Mouse (Mus musculus): ENCODE data around the gene Wdr17.

Gene Wdr17

GRCm38 (mm10) chr8:54886987-54887785 is at the start of gene Wdr17:
Gene Wdr17, minus strand, starts transcription at chr8:54887184.
- in situ Hi-C loops (cut with MboI, MseI), result loop anchor here (25.0 kb wide), 1 partner anchor 475 kb away; no protein-coding TSS in a partner anchor

- in situ Hi-C loops (cut with MboI, MseI), result no loop called here
Measured at GRCm38 (mm10) chr8:54932306-54932705, 45.3 kb upstream of the Wdr17 start.

GRCm38 (mm10) chr8:54924936-54925335 is 38.0 kb upstream of the Wdr17 start:
- in situ Hi-C loops (cut with MboI, MseI), result no loop called here

GRCm38 (mm10) chr8:54922160-54922855 is 35.3 kb upstream of the Wdr17 start:
- in situ Hi-C loops (cut with MboI, MseI), result no loop called here

GRCm38 (mm10) chr8:54917710-54918109 is 30.7 kb upstream of the Wdr17 start:
- in situ Hi-C loops (cut with MboI, MseI), result no loop called here

- in situ Hi-C loops (cut with MboI, MseI), result no loop called here
Measured at GRCm38 (mm10) chr8:54912891-54913290, 25.9 kb upstream of the Wdr17 start.

GRCm38 (mm10) chr8:54899444-54899843 is 12.5 kb upstream of the Wdr17 start:
- in situ Hi-C loops (cut with MboI, MseI), result loop anchor here (25.0 kb wide), 1 partner anchor 463 kb away; no protein-coding TSS in a partner anchor

- in situ Hi-C loops (cut with MboI, MseI), result loop anchor here (25.0 kb wide), 1 partner anchor 468 kb away; no protein-coding TSS in a partner anchor
Measured at GRCm38 (mm10) chr8:54894637-54895322, 7.8 kb upstream of the Wdr17 start.

- in situ Hi-C loops (cut with MboI, MseI), result loop anchor here (25.0 kb wide), 1 partner anchor 468 kb away; no protein-coding TSS in a partner anchor
Measured at GRCm38 (mm10) chr8:54894180-54894579, 7.2 kb upstream of the Wdr17 start.

GRCm38 (mm10) chr8:54886560-54886959 is 424 bp downstream of the Wdr17 start:
- in situ Hi-C loops (cut with MboI, MseI), result loop anchor here (25.0 kb wide), 1 partner anchor 476 kb away; no protein-coding TSS in a partner anchor

- in situ Hi-C loops (cut with MboI, MseI), result loop anchor here (25.0 kb wide), 1 partner anchor 486 kb away; no protein-coding TSS in a partner anchor
Measured at GRCm38 (mm10) chr8:54876458-54876857, 10.5 kb downstream of the Wdr17 start.

- in situ Hi-C loops (cut with MboI, MseI), result no loop called here
Measured at GRCm38 (mm10) chr8:54864761-54865064, 22.3 kb downstream of the Wdr17 start.

- in situ Hi-C loops (cut with MboI, MseI), result no loop called here
Measured at GRCm38 (mm10) chr8:54864038-54864760, 22.8 kb downstream of the Wdr17 start.

GRCm38 (mm10) chr8:54836029-54836959 is 50.7 kb downstream of the Wdr17 start:
- in situ Hi-C loops (cut with MboI, MseI), result no loop called here

GRCm38 (mm10) chr8:54829794-54830426 is 57.1 kb downstream of the Wdr17 start:
- in situ Hi-C loops (cut with MboI, MseI), result no loop called here

GRCm38 (mm10) chr8:54827974-54828373 is 59.0 kb downstream of the Wdr17 start:
- in situ Hi-C loops (cut with MboI, MseI), result no loop called here

GRCm38 (mm10) chr8:54822956-54823355 is 64.0 kb downstream of the Wdr17 start:
- in situ Hi-C loops (cut with MboI, MseI), result no loop called here

- in situ Hi-C loops (cut with MboI, MseI), result no loop called here
Measured at GRCm38 (mm10) chr8:54818651-54819050, 68.3 kb downstream of the Wdr17 start.

GRCm38 (mm10) chr8:54808217-54808616 is 78.8 kb downstream of the Wdr17 start:
- in situ Hi-C loops (cut with MboI, MseI), result no loop called here

GRCm38 (mm10) chr8:54806173-54806572 is 80.8 kb downstream of the Wdr17 start:
- in situ Hi-C loops (cut with MboI, MseI), result no loop called here

Measured in regulatory T cell (primary cell).